ENCODE assay signal across 8 mouse cellular contexts in the genomic region with DNA sequence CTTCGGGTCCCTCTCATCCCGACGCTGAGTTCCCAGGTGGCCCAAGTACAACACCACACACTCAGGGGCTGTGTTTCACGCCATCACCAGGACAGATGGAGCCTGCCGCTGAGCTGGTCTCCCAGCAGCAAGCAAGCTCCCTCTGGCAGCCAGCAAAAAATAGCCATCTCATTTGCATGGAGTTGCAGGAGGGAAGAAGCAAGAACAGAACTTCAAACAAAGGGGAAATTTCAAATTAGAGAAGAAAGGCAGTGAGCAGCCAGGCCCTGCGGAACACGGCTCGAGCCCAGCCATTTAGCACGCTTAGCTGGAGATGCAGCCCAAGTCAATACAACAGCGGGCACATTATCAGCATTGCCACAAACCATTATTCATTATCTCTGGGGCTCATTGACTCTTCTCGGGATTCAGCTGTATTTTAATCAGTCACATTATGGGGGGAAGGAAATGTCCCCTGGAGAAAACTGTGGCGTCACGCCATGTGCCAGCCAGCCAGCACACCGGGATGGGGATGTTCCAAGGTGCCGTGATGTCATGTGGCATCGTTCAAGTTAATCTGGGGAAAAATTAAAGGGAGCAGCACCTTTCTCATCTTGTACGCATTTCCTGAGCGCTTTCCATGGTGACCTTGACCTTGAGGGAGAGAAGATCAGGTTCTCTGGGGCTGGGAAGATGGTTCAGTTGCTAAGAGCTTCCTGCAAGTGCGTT.
DNase-seq lines count a peak whose midpoint lies in the region; ATAC-seq and TF ChIP-seq lines count a peak whose summit lies in the region.

No protein-coding gene starts in this region.

- peak overlapping the region; percentile 80 for H3K27ac ChIP-seq in forebrain, embryonic 13.5 days
- H3K27ac ChIP-seq in midbrain, postnatal 0 days (ENCODE audit: low read depth, low read length) = peak overlapping the region; percentile 26; the same call in 1 of the 2 replicates
- H3K27ac ChIP-seq in intestine, embryonic 15.5 days = no peak overlapping the region

- H3K4me1 ChIP-seq in forebrain, embryonic 13.5 days = peaks cover 51% of the 10 kb centered on the region
- H3K4me1 ChIP-seq in midbrain, postnatal 0 days (ENCODE audit: insufficient read depth, low read length) = 0 out of 2 replicates have a peak, but pooled peaks cover 11% of the 10 kb centered on the region
- H3K4me1 ChIP-seq in intestine, embryonic 15.5 days (replicated peaks) = peaks cover 11% of the 10 kb centered on the region

- H3K27me3 ChIP-seq in forebrain, embryonic 13.5 days = no peaks in the 10 kb centered on the region
- H3K27me3 ChIP-seq in midbrain, postnatal 0 days (ENCODE audit: insufficient read depth, low read length) = no peaks in the 10 kb centered on the region
- H3K27me3 ChIP-seq in intestine, embryonic 15.5 days (replicated peaks) = 0 out of 2 replicates have a peak, but pooled peaks cover 8% of the 10 kb centered on the region

- H3K9me3 ChIP-seq in forebrain, embryonic 13.5 days (replicated peaks) = no peaks in the 10 kb centered on the region
- no peaks in the 10 kb centered on the region for H3K9me3 ChIP-seq in midbrain, postnatal 0 days (ENCODE audit: low read length)
- H3K9me3 ChIP-seq in intestine, embryonic 15.5 days = no peaks in the 10 kb centered on the region

- H3K4me3 ChIP-seq in forebrain, embryonic 13.5 days = no peak overlapping the region
- no peak overlapping the region for H3K4me3 ChIP-seq in midbrain, postnatal 0 days (ENCODE audit: low read depth, low read length)
- no peak overlapping the region for H3K4me3 ChIP-seq in intestine, embryonic 15.5 days (replicated peaks)

- no peaks in the 10 kb centered on the region for H3K36me3 ChIP-seq in forebrain, embryonic 13.5 days (ENCODE audit: poor library complexity, severe bottlenecking)
- no peaks in the 10 kb centered on the region for H3K36me3 ChIP-seq in midbrain, postnatal 0 days (ENCODE audit: insufficient read depth, low read length)
- H3K36me3 ChIP-seq in intestine, embryonic 15.5 days = no peaks in the 10 kb centered on the region

- 0 out of 2 replicates have a peak overlapping the region, but pooled peaks have one; percentile 9 for H3K4me2 ChIP-seq in forebrain, embryonic 13.5 days
- no peak overlapping the region for H3K4me2 ChIP-seq in midbrain, postnatal 0 days (ENCODE audit: low read depth, low read length, poor library complexity, severe bottlenecking)
- H3K4me2 ChIP-seq in intestine, embryonic 15.5 days (replicated peaks) = no peak overlapping the region

- intact Hi-C loops in left cerebral cortex, postnatal 10 days (cut with DNase I) = no loop called here

- ATAC-seq in forebrain, embryonic 13.5 days = peak; percentile 69
- no peak for ATAC-seq in midbrain, postnatal 0 days (ENCODE audit: low FRiP score)
- ATAC-seq in intestine, embryonic 15.5 days = no peak

- DNase-seq in brain, adult 2 months (ENCODE audit: low read depth, low spot score) = peak; percentile 89
- peak; percentile 61 to 64 for DNase-seq in left cerebral cortex, postnatal 10 days (ENCODE audit: extremely low spot score in 1 of 2, low spot score in 2 of 2)
- peak; percentile 64 for DNase-seq in midbrain, postnatal 0 days (ENCODE audit: low spot score)
- no peak for DNase-seq in spleen, postnatal 10 days (ENCODE audit: low spot score in 2 of 2)
- no peak for DNase-seq in heart, adult 11 months
- DNase-seq in ovary, adult 18-20 months (ENCODE audit: low spot score) = no peak

- H3K9ac ChIP-seq in forebrain, embryonic 13.5 days = peak overlapping the region; percentile 45; the same call in 1 of the 2 replicates
- no peak overlapping the region for H3K9ac ChIP-seq in midbrain, postnatal 0 days (replicated peaks; ENCODE audit: low read length, poor library complexity, severe bottlenecking)
- H3K9ac ChIP-seq in intestine, embryonic 15.5 days = no peak overlapping the region

- TF ChIP-seq CTCF in midbrain, postnatal 0 days (IDR thresholded peaks at IDR 0.05) = no peak

- WGBS in forebrain, embryonic 13.5 days = 35% methylated on average over 19 of the region's 19 CpGs
- WGBS in midbrain, postnatal 0 days = 29% methylated on average over 19 of the region's 19 CpGs
- WGBS in intestine, embryonic 15.5 days = 68% methylated on average over 19 of the region's 19 CpGs

Comparison
In these comparisons a context has a peak if more than half of its experiments do, and no peak if none do; other contexts are left out.
1. DNase-seq: peak in brain, adult 2 months (single experiment), left cerebral cortex, postnatal 10 days (2 of 2) and midbrain, postnatal 0 days (single experiment); none in spleen, postnatal 10 days (0 of 2), heart, adult 11 months (single experiment) and ovary, adult 18-20 months (single experiment).